Mouse (Mus musculus) limb, embryonic 10.5 days (tissue): ENCODE results near the gene Gap43. TPM values are rescaled to one million over a fixed set of nuclear protein-coding genes. Genes with fewer than 3 reads are reported as not detected.

Experiments
- DNase-seq: peaks from one replicate; pipeline ENCODE4 v3.0.0-alpha.2; 2017; ENCODE audit warnings: low spot score
- H3K27ac ChIP-seq: fragments of 300-500 bp; sonication (generic); 2 replicates; pipeline ENCODE4 v1.5.1; 2016; ENCODE audit warnings: mild to moderate bottlenecking
- H3K27me3 ChIP-seq: fragments of 300-500 bp; sonication (generic); 2 replicates; pipeline ENCODE4 v1.6.1; 2016; ENCODE audit warnings: low read depth, mild to moderate bottlenecking; ENCODE audit not compliant: poor library complexity, severe bottlenecking
- H3K36me3 ChIP-seq: fragments of 300-500 bp; sonication (generic); 2 replicates; pipeline ENCODE4 v1.6.1; 2016; ENCODE audit warnings: mild to moderate bottlenecking, moderate library complexity
- H3K4me1 ChIP-seq: fragments of 300-500 bp; sonication (generic); 2 replicates; pipeline ENCODE4 v1.6.1; 2016
- H3K4me3 ChIP-seq: fragments of 300-500 bp; sonication (generic); 2 replicates; pipeline ENCODE4 v1.5.1; 2016; ENCODE audit warnings: mild to moderate bottlenecking, moderate library complexity
- H3K9me3 ChIP-seq: fragments of 300-500 bp; sonication (generic); replicated peaks from 2 replicates; pipeline ENCODE4 v1.6.1; 2016; ENCODE audit warnings: mild to moderate bottlenecking
- WGBS: fragments of 180-500 bp; shearing (Covaris S2); methylation state at CpG from one replicate; pipeline ENCODE4 v1.1.7; 2016; 5-methylcytosine and 5-hydroxymethylcytosine counted together
- polyA plus RNA-seq: library from polyadenylated mRNA; unstranded; fragments of >200 nt; fragmentation: Nextera tagmentation; extraction: Ambion mirVana; gene quantifications from 2 replicates; pipeline ENCODE4 v1.2.1, GENCODE M21; 2016

Gap43 gene
- polyA plus RNA-seq, 1 experiment from 2014 or later = 40.6 TPM

DNA sequence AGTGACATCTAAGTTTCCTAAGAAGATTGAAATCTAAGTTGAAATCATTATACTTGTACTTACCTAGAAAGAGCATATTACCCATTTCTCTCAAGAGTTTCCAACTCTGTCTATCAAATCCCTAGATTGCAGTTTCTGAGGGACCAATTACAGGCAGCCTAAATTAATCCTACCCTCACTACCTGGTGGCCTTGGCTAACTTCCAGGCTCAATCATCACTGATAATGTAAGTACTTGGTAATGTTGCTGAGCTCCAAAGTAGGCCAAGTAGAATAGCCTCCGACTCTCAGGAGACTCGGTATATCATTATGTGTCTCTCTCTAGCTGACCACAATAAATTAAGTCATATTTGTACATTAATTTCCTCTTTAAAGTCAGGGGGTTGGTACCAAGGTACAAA is 62.7 kb downstream of the Gap43 start:
- H3K4me3 ChIP-seq = no peak overlapping the region
- H3K9me3 ChIP-seq = no peaks in the 10 kb centered on the region
- H3K36me3 ChIP-seq = peaks cover 2% of the 10 kb centered on the region; the same call in 1 of the 2 replicates
- peaks cover 10% of the 10 kb centered on the region; the same call in 1 of the 2 replicates for H3K4me1 ChIP-seq
- WGBS = 94% methylated on average over 2 of the region's 2 CpGs
- H3K27me3 ChIP-seq = no peaks in the 10 kb centered on the region
- no peak for DNase-seq
- no peak overlapping the region for H3K27ac ChIP-seq

DNA sequence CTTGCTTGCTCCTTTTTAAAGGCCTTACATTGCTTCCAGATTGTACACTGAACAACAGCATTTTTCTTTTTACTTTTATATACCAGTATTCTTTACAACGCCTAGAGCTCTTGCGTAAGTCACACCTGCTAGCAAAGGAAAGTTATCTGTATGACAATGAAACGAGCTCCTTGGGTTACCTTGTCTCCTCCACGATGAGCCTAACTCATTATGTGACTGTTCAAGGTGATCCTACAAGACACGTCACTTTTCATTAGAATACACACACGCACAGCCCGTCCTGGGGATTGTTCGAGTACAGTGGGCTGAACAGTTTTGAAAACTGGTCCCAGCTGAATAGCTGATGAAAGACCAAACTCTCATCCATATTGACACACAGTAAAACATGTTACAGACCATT is 63.2 kb downstream of the Gap43 start:
- Histone ChIP-seq H3K4me1 (peaks cover 10% of the 10 kb centered on the region; the same call in 1 of the 2 replicates), H3K4me3 (no peak overlapping the region), H3K9me3 (no peaks in the 10 kb centered on the region), H3K36me3 (peaks cover 2% of the 10 kb centered on the region; the same call in 1 of the 2 replicates), H3K27me3 (no peaks in the 10 kb centered on the region), H3K27ac (no peak overlapping the region)
- WGBS = 78% methylated on average over 8 of the region's 8 CpGs
- DNase-seq = no peak

DNA sequence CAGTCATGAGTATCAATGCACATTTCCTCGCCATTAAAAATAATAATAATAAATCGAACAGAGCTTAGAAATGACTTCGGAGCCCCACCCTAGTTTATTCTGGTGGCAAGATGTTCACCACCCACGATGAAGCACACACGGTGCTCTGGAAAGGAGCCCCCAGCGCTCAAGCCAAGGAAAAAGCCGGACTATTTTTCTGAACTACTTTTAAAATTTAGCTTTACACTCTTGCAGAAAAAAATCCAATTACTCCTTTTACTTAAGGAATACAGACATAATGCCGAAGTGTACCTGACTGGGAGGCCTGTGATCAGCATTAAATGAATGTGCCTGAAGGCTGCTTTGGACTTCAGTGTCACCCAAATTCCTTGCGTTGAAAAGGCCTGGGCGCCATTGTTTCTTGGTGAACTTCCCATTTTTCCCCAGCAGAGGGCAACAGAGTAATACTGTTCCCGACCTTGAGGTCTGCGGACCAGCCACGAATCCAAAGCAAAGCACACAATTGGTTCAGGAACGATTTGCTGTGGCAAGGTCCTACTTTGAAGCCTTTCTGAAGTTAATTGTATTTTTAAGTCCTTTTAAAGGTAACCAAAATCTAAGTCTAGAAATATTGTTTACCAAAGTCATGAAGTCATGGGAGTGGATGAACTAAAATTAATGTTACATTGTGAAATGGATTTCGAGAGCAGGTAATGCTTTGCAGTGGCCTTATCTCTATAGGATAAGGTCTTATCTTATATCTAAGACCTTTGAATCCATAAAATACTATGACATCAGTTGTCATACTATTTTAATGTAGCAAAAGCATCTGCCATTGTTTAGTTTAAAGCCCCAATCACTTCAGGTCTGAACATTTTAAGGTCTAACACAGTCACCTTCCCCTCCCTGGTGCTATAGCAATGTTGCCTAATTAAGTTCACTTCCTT is 64.0 kb downstream of the Gap43 start:
- Histone ChIP-seq H3K36me3 (peaks cover 2% of the 10 kb centered on the region; the same call in 1 of the 2 replicates), H3K9me3 (no peaks in the 10 kb centered on the region), H3K4me1 (peaks cover 10% of the 10 kb centered on the region; the same call in 1 of the 2 replicates), H3K27ac (peak overlapping the region; percentile 19; the same call in 1 of the 2 replicates), H3K4me3 (no peak overlapping the region), H3K27me3 (no peaks in the 10 kb centered on the region)
- WGBS = 38% methylated on average over 15 of the region's 15 CpGs
- peak; percentile 82 for DNase-seq

DNA sequence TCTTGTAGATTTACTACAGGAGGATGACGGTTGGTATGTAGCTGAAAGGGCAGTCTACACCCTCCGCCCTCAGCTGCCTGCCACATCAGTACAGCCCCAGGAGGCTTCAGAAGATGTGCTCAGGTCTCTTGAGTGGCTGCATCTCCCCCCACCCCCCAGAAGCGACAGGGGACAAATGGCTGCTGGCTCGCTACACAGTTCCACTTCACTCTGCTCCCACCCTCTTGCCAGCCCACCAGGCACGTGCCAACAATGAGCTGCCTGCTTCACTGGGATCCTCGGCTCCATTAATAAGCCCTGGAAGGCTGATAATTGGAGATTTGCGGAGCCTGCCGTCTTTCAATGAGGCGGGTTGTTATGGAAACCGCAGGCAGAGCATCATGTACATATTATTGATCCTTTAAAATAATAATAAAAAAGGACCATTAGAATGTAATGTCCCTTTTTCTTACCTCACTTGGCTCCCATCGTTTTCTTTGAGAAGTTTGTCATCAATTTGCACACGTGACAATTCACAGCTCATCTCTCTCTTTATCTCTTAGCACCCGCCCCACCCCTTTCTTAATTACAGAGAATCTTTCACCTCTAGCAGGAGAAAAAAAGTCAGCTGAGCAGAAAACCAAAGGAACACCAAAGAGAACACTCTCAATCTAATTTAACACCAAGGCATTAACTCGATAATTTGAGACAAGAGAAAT is 64.8 kb downstream of the Gap43 start:
- Histone ChIP-seq H3K27ac (no peak overlapping the region; the same call in 1 of the 2 replicates), H3K4me1 (peaks cover 10% of the 10 kb centered on the region; the same call in 1 of the 2 replicates), H3K27me3 (no peaks in the 10 kb centered on the region), H3K36me3 (peaks cover under 1% of the 10 kb centered on the region; the same call in 1 of the 2 replicates), H3K9me3 (no peaks in the 10 kb centered on the region), H3K4me3 (no peak overlapping the region)
- WGBS = 38% methylated on average over 14 of the region's 14 CpGs
- no peak for DNase-seq

DNA sequence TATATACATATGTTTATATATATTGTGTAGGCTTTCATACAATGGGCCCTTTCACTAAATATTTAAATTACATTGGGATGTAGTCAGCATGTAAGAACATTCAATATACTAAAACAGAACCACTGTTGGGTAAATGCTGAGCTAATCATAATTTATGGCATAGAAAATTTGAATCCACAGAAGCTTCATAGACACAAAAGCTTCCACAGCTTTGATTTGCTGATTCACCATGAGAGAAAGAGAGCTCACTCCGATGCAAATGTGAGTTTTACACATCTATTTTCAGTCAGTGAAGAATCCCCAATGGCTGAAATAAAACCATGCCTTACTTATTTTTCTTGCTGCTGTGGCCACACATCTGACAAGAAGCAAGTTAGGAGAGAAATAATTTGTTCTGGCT is 69.2 kb downstream of the Gap43 start:
- no peak overlapping the region for H3K4me3 ChIP-seq
- 92% methylated on average over 1 of the region's 1 CpGs for WGBS
- H3K36me3 ChIP-seq = no peaks in the 10 kb centered on the region
- no peaks in the 10 kb centered on the region for H3K27me3 ChIP-seq
- peaks cover 10% of the 10 kb centered on the region for H3K4me1 ChIP-seq
- H3K27ac ChIP-seq = no peak overlapping the region
- H3K9me3 ChIP-seq = no peaks in the 10 kb centered on the region
- no peak for DNase-seq

DNA sequence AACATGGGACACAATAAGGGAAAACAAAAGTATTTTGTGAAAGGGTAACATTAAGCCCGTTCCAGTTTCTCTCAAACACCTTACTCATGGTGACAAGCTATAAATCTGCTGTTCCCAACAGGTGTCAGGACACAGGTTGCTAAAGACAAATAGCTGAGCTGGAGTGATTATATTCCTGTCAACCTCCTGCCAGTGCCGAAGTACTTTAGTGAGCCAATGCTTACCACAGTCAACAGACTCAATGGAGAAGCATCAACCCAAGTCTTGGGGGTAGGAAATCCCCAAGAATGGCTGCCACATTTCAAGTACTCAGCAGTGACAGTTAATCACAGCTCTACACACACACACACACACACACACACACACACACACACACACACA is 70.9 kb downstream of the Gap43 start:
- no peak overlapping the region for H3K27ac ChIP-seq

DNA sequence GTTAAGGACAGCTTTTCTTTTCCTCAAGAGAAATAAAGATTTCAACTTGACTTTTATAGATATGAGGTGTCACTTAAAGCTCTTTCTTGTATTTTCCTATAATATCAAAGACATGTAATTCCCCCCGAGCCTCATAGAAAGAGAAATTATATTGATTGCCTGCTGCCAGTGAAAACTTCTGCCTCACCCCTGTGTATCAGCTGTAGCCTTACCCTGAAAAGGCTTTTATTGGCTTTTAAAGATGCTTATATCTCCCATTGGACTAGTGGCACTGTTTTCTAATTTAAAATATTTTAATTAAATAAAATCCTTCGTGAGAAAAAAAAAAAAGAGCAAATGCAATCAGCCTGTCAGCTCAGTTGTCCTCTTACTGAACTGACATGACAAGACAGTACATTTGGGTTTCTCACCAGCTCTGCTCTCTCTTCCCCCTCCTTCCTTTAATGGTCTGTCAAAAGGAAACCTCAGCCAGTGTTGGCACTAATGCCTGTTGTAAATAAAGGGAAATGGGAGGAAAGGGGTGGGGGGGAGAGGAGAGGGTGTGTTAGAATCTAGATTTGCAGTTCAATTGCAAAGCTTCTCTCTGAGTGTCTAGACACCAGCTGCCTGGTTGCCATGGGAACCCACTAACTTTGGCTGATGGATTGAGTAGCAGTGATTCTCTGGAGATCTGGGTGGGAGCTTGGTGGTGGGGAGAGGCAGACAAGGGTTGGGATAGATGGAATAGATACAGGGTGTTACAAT is 71.4 kb downstream of the Gap43 start:
- peak; percentile 48 for DNase-seq
- no peak overlapping the region for H3K4me3 ChIP-seq
- 62% methylated on average over 2 of the region's 2 CpGs for WGBS

More for the DNA sequence above, 70.9 kb downstream of the Gap43 start:
- 59% methylated on average over 2 of the region's 2 CpGs for WGBS
- Histone ChIP-seq H3K4me1 (peaks cover 7% of the 10 kb centered on the region), H3K4me3 (no peak overlapping the region), H3K27me3 (no peaks in the 10 kb centered on the region), H3K9me3 (no peaks in the 10 kb centered on the region), H3K36me3 (no peaks in the 10 kb centered on the region)
- DNase-seq = no peak

DNA sequence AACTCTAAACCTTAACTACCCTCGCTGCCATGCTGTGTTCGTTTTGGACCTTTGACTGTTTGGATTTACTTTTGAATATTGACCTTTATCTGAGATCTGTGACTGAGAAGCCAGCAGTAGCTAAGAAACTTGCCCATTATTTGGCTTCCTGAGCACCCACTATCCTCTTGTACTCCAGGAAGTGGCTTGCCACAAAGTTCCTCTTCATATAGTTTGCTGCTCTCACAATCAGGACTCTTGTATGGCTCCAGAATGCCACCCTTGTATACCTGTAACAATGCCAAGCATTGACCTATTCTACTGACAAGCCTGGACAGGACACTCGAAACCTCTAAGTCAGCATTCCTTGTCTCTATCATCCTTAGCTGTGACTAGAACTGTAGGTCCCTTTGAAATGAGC is 75.3 kb downstream of the Gap43 start:
- Histone ChIP-seq H3K4me3 (no peak overlapping the region), H3K4me1 (peaks cover 7% of the 10 kb centered on the region)
- WGBS = 91% methylated on average over 3 of the region's 3 CpGs

More for the DNA sequence above, 71.4 kb downstream of the Gap43 start:
- Histone ChIP-seq H3K4me1 (peaks cover 7% of the 10 kb centered on the region), H3K9me3 (no peaks in the 10 kb centered on the region), H3K27ac (no peak overlapping the region), H3K36me3 (no peaks in the 10 kb centered on the region), H3K27me3 (no peaks in the 10 kb centered on the region)

DNA sequence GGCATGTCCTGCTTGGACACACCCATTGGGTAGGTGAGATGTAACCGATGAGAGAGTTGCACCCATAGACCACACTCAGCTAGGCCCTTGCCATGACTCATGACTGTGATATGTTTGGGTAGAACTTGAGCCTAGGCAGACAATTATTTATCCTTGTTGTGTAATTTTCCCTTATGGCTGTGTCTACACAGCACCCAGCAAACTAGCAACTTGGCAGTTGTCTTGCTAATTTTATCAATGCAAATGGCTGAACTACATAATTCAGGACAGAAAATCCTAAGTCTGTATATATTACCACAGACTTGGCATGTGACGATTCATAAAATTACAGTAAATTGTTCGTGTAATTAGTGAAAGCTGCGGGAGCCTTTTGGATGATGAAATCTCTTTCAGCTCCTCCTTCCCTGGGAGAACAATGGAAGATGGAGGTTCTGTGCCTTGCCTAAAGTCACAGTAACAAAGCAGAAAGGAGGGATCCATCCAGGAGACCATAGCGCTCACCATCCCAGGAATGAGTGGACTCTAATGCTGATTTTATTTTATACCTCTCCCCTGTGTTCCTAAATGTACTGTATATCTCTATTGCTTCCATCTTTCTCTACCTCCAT is 77.4 kb downstream of the Gap43 start:
- DNase-seq = no peak
- no peaks in the 10 kb centered on the region for H3K4me1 ChIP-seq
- H3K36me3 ChIP-seq = no peaks in the 10 kb centered on the region
- H3K27me3 ChIP-seq = no peaks in the 10 kb centered on the region
- WGBS = 96% methylated on average over 5 of the region's 5 CpGs
- H3K27ac ChIP-seq = no peak overlapping the region
- no peak overlapping the region for H3K4me3 ChIP-seq
- no peaks in the 10 kb centered on the region for H3K9me3 ChIP-seq

More for the DNA sequence above, 75.3 kb downstream of the Gap43 start:
- Histone ChIP-seq H3K9me3 (no peaks in the 10 kb centered on the region), H3K36me3 (no peaks in the 10 kb centered on the region), H3K27ac (no peak overlapping the region), H3K27me3 (no peaks in the 10 kb centered on the region)
- no peak for DNase-seq

DNA sequence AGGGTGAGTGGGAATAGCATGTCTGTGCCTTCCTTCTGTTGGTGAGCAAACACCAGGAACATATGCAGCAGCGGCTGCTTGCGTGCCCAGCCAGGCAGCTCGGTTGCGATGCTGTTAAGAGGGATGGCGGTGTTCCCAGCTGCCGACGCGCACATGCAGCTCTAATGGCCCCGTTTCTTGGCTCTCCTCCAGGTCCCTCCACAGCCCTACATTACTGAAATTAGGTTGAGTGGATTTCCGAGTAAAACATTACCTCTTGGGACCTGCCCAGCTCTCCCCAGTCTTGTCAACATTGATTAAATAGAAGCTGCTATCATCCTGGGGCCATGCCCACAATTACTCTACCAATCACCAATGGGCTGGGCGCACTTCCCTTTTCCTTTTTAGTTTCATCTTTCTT is 84.8 kb downstream of the Gap43 start:
- WGBS = 95% methylated on average over 11 of the region's 11 CpGs
- no peaks in the 10 kb centered on the region for H3K27me3 ChIP-seq
- DNase-seq = no peak
- no peak overlapping the region for H3K4me3 ChIP-seq
- H3K9me3 ChIP-seq = no peaks in the 10 kb centered on the region
- 0 out of 2 replicates have a peak, but pooled peaks cover 4% of the 10 kb centered on the region for H3K36me3 ChIP-seq
- H3K27ac ChIP-seq = no peak overlapping the region
- no peaks in the 10 kb centered on the region for H3K4me1 ChIP-seq

DNA sequence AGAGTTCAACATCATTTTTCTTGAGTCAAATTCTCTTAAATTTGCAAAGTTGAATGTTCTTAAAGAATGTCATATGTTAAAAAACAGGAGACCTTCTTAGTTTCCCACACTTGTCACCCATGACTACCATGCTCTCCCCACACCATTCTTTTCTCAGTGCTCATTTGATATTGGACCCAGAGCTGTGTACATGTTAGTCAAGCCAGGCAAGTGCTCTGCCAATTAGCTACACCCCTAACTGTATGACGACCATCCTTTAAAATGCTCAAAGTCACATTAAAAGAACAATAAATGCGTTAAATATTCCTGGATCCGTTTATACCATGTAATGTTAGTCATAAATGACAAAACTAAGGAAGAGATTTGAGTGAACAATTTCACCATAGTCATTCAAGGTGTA is 85.2 kb downstream of the Gap43 start:
- no peaks in the 10 kb centered on the region for H3K27me3 ChIP-seq
- 87% methylated on average over 3 of the region's 3 CpGs for WGBS
- no peak overlapping the region for H3K27ac ChIP-seq
- no peak for DNase-seq
- 0 out of 2 replicates have a peak, but pooled peaks cover 4% of the 10 kb centered on the region for H3K36me3 ChIP-seq
- H3K9me3 ChIP-seq = no peaks in the 10 kb centered on the region
- no peaks in the 10 kb centered on the region for H3K4me1 ChIP-seq
- H3K4me3 ChIP-seq = no peak overlapping the region

DNA sequence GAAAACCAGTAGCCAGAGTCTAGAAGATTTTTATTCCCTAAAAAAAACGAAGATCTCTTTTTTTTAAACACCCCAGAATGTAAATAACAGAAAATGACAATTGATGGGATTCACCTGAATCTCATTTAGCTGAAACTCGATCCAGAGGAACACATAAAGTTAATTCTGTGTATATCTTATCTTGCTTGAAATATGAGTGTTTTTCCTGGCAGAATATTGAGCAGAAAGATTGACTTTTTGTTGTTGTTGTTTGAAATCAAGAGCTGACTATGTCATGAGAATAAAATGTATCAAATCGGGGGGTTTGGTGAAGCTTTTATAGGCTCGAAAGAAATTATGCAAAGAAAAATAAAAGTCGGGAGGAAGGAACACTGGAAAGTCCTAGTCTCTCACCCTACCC is 88.2 kb downstream of the Gap43 start:
- Histone ChIP-seq H3K4me1 (no peaks in the 10 kb centered on the region), H3K27me3 (no peaks in the 10 kb centered on the region), H3K36me3 (0 out of 2 replicates have a peak, but pooled peaks cover 4% of the 10 kb centered on the region), H3K4me3 (no peak overlapping the region), H3K9me3 (no peaks in the 10 kb centered on the region), H3K27ac (no peak overlapping the region)
- 87% methylated on average over 5 of the region's 5 CpGs for WGBS
- no peak for DNase-seq
